Mouse (Mus musculus) G1E (cell line): ENCODE data around the gene Tlk1.

Source experiments
- CTCF ChIP-seq: IDR thresholded peaks from 2 replicates; pipeline ENCODE4 v1.5.1; 2012; ENCODE audit warnings: low read depth, low read length, inconsistent platforms, mixed read lengths
- GATA1 ChIP-seq: IDR thresholded peaks from 2 replicates; pipeline ENCODE4 v1.6.1; 2012; ENCODE audit warnings: borderline replicate concordance, low read length, inconsistent platforms, mixed read lengths
- GATA2 ChIP-seq: IDR thresholded peaks from 2 replicates; pipeline ENCODE4 v1.6.1; 2012; ENCODE audit warnings: low read depth, low read length, inconsistent platforms, borderline replicate concordance
- POLR2AphosphoS5 ChIP-seq: IDR thresholded peaks from 2 replicates; pipeline ENCODE4 v1.6.1; 2012; ENCODE audit warnings: low read depth, low read length, inconsistent platforms; ENCODE audit not compliant: insufficient replicate concordance

DNA sequence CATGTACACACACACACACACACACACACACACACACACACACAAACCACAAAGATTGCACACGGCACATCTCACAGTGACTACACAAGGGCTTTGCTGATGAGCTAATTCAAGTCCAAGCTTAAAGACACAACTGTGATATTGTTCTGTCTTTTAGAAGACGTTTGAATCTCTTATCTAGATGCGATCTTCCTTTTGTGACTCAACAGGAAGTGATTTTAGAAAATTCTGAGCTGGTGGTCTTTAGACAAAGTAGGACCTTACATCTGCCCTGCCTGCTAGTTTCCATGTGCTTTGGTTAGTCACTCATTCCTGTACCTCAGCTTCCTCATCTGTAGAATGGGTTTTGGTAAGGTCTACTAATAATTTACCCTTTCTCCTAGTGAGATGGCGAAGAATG is 49.6 kb upstream of the Tlk1 start:
- no peak for TF ChIP-seq CTCF
- no peak for TF ChIP-seq POLR2AphosphoS5
- no peak for TF ChIP-seq GATA1
- no peak for TF ChIP-seq GATA2
